Mouse (Mus musculus) heart, embryonic 11.5 days (tissue): ENCODE data around the gene Supt20. TPM values are rescaled to one million over a fixed set of nuclear protein-coding genes. Genes with fewer than 3 reads are reported as not detected.
"Not testable (repeated sequence)": the region's sequence is repeated elsewhere in the genome, so short reads cannot be mapped to it uniquely, and the experiment has no call there.

Experiments used
- ATAC-seq: fragments of 200-750 bp; cut with Nextera tagmentation; replicated peaks from 2 replicates; pipeline ENCODE4 v1.8.0; 2017; ENCODE audit warnings: moderate library complexity; ENCODE audit not compliant: insufficient number of reproducible peaks, low FRiP score, low TSS enrichment
- H3K27ac ChIP-seq: fragments of 300-500 bp; sonication (generic); 2 replicates; pipeline ENCODE4 v1.5.1; 2014; ENCODE audit warnings: mild to moderate bottlenecking, low read depth, low read length
- H3K27me3 ChIP-seq: fragments of 300-500 bp; sonication (generic); 2 replicates; pipeline ENCODE4 v1.6.1; 2014; ENCODE audit warnings: mild to moderate bottlenecking, low read length, mixed read lengths; ENCODE audit not compliant: control insufficient read depth, insufficient read depth
- H3K36me3 ChIP-seq: fragments of 300-500 bp; sonication (generic); 2 replicates; pipeline ENCODE4 v1.6.1; 2014; ENCODE audit warnings: mild to moderate bottlenecking, low read length, moderate library complexity, mixed read lengths; ENCODE audit not compliant: control insufficient read depth, insufficient read depth
- H3K4me1 ChIP-seq: fragments of 300-500 bp; sonication (generic); 2 replicates; pipeline ENCODE4 v1.6.1; 2014; ENCODE audit warnings: low read length; ENCODE audit not compliant: control insufficient read depth, insufficient read depth
- H3K4me2 ChIP-seq: fragments of 300-500 bp; sonication (generic); 2 replicates; pipeline ENCODE4 v1.6.1; 2014; ENCODE audit warnings: mild to moderate bottlenecking, moderate library complexity
- H3K4me3 ChIP-seq: fragments of 300-500 bp; sonication (generic); 2 replicates; pipeline ENCODE4 v1.5.1; 2014; ENCODE audit warnings: low read depth, low read length
- H3K9ac ChIP-seq: fragments of 300-500 bp; sonication (generic); 2 replicates; pipeline ENCODE4 v1.6.1; 2014; ENCODE audit warnings: mild to moderate bottlenecking, low read depth, low read length, moderate library complexity
- H3K9me3 ChIP-seq: fragments of 300-500 bp; sonication (generic); replicated peaks from 2 replicates; pipeline ENCODE4 v1.6.1; 2016; ENCODE audit warnings: low read length; ENCODE audit not compliant: control insufficient read depth
- WGBS: fragments of 180-500 bp; shearing (Covaris S2); extraction: QIAGEN DNeasy Blood & Tissue Kit; methylation state at CpG from one replicate; pipeline ENCODE4 v1.1.7; 2014; ENCODE audit not compliant: insufficient replicate concordance; 5-methylcytosine and 5-hydroxymethylcytosine counted together
- polyA plus RNA-seq: library from polyadenylated mRNA; unstranded; fragments of >200 nt; fragmentation: Nextera tagmentation; extraction: Ambion mirVana; gene quantifications from 2 replicates; pipeline ENCODE4 v1.2.1, GENCODE M21; 2014

The Supt20 gene
- polyA plus RNA-seq, 1 experiment from 2014 or later = 77.6 TPM

GRCm38 (mm10) chr3:54685202-54685601 lies 7.4 kb upstream of the Supt20 start:
- H3K36me3 ChIP-seq = no peaks in the 10 kb centered on the region
- no peak overlapping the region for H3K9ac ChIP-seq
- H3K4me3 ChIP-seq = no peak overlapping the region
- H3K27me3 ChIP-seq = no peaks in the 10 kb centered on the region
- no peak overlapping the region for H3K4me2 ChIP-seq
- H3K27ac ChIP-seq = no peak overlapping the region
- ATAC-seq = no peak
- WGBS = 86% methylated on average over 3 of the region's 3 CpGs
- H3K4me1 ChIP-seq = no peaks in the 10 kb centered on the region
- no peaks in the 10 kb centered on the region for H3K9me3 ChIP-seq

DNA sequence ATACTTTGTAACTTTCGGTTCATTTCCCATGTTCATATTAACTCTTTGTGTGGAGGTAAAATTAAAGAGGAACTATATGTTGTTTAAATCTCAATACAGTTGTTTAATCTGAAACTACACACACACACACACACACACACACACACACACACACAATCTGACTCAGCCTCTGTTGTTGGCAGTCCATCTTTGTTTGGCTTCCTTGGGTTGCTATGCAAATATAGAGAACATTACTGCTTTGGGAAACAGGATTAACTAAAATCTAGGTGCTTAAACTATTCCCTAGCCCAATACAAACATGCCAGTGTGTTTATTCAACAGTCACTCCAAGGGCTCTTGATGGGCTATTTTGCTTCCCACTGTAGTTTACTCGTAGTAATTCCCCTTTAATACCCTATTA lies 5.4 kb upstream of the Supt20 start:
- ATAC-seq = no peak
- no peak overlapping the region for H3K9ac ChIP-seq
- H3K27ac ChIP-seq = no peak overlapping the region
- no peak overlapping the region for H3K4me3 ChIP-seq
- H3K9me3 ChIP-seq = no peaks in the 10 kb centered on the region
- WGBS = 70% methylated on average over 2 of the region's 2 CpGs
- H3K4me1 ChIP-seq = no peaks in the 10 kb centered on the region; the same call in 1 of the 2 replicates
- H3K27me3 ChIP-seq = no peaks in the 10 kb centered on the region
- no peaks in the 10 kb centered on the region for H3K36me3 ChIP-seq
- H3K4me2 ChIP-seq = no peak overlapping the region

DNA sequence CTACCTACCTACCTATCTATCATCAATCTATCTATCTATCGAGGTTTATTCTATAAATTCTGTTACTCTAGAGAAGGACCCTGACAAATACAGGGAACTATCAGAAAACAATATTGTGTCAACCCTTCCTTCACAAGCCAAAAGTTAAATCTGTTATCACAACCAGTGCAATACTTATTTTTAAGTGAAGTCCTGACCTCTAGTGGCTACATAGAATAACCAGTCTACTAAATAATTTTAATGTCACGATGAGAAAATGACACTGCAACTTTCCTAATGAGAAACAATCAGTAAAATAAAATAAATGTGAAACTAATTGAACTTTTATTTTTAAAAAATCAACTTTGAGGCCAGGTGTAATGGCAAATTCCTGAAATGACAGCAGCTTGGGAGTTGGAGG lies 3.5 kb upstream of the Supt20 start:
- WGBS = 38% methylated on average over 2 of the region's 2 CpGs
- no peak for ATAC-seq

GRCm38 (mm10) chr3:54693056-54693415 lies 429 bp downstream of the Supt20 start:
- peak overlapping the region; percentile 89 for H3K27ac ChIP-seq
- peak overlapping the region; percentile 69 for H3K4me3 ChIP-seq
- H3K36me3 ChIP-seq = peaks cover 4% of the 10 kb centered on the region; the same call in 1 of the 2 replicates
- H3K9me3 ChIP-seq = no peaks in the 10 kb centered on the region
- peaks cover 5% of the 10 kb centered on the region for H3K4me1 ChIP-seq
- no peaks in the 10 kb centered on the region for H3K27me3 ChIP-seq
- peak overlapping the region; percentile 67 for H3K4me2 ChIP-seq
- peak overlapping the region; percentile 82 for H3K9ac ChIP-seq
- no peak for ATAC-seq
- WGBS = 0% methylated on average over 8 of the region's 8 CpGs

More for the DNA sequence above, 3.5 kb upstream of the Supt20 start:
- Histone ChIP-seq H3K9ac (no peak overlapping the region), H3K4me2 (no peak overlapping the region), H3K9me3 (no peaks in the 10 kb centered on the region), H3K4me3 (no peak overlapping the region), H3K27me3 (no peaks in the 10 kb centered on the region), H3K36me3 (no peaks in the 10 kb centered on the region), H3K27ac (no peak overlapping the region), H3K4me1 (no peaks in the 10 kb centered on the region; the same call in 1 of the 2 replicates)

GRCm38 (mm10) chr3:54699759-54700301 lies 7.2 kb downstream of the Supt20 start:
- no peaks in the 10 kb centered on the region for H3K4me1 ChIP-seq
- no peaks in the 10 kb centered on the region for H3K27me3 ChIP-seq
- H3K9ac ChIP-seq = no peak overlapping the region
- peaks cover 27% of the 10 kb centered on the region for H3K36me3 ChIP-seq
- no peak overlapping the region for H3K4me2 ChIP-seq
- H3K27ac ChIP-seq = no peak overlapping the region
- H3K4me3 ChIP-seq = no peak overlapping the region
- ATAC-seq = no peak
- 40% methylated on average over 5 of the region's 5 CpGs for WGBS
- H3K9me3 ChIP-seq = no peaks in the 10 kb centered on the region

DNA sequence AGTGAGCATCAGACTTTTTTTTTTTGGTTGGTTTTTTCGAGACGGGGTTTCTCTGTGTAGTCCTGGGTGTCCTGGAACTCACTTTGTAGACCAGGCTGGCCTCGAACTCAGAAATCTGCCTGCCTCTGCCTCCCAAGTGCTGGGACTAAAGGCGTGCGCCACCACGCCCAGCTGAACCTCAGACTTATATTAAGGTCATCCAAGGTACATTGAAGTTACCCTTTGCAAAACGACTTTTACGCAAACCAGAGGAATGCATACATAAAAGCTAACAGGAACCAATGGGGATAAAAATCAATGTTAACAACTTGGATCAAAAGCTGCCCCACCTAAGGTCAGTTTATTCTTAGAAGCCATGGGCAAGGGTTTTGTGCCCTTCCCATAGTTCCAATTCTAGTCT lies 11.5 kb downstream of the Supt20 start:
- H3K4me2 ChIP-seq, H3K4me1 ChIP-seq, H3K9ac ChIP-seq, H3K9me3 ChIP-seq, H3K27ac ChIP-seq, H3K27me3 ChIP-seq, ATAC-seq, H3K4me3 ChIP-seq: not testable (repeated sequence)
- 97% methylated on average over 8 of the region's 8 CpGs for WGBS
- H3K36me3 ChIP-seq = peaks cover 28% of the 10 kb centered on the region

- Histone ChIP-seq H3K9me3 (no peaks in the 10 kb centered on the region), H3K4me3 (no peak overlapping the region), H3K4me2 (no peak overlapping the region), H3K9ac (no peak overlapping the region), H3K36me3 (peaks cover 29% of the 10 kb centered on the region), H3K4me1 (no peaks in the 10 kb centered on the region), H3K27me3 (no peaks in the 10 kb centered on the region), H3K27ac (no peak overlapping the region)
- WGBS = 69% methylated on average over 9 of the region's 9 CpGs
- ATAC-seq = no peak
Measured at GRCm38 (mm10) chr3:54708972-54709371, 16.4 kb downstream of the Supt20 start.

- WGBS = 88% methylated on average over 6 of the region's 6 CpGs
- Histone ChIP-seq H3K4me1 (no peaks in the 10 kb centered on the region), H3K36me3 (peaks cover 36% of the 10 kb centered on the region)
Measured at GRCm38 (mm10) chr3:54714253-54714652, 21.6 kb downstream of the Supt20 start, which contains the start of gene Gm21958. TSS of gene Gm21958 (minus strand) at chr3:54714353.

GRCm38 (mm10) chr3:54715461-54715860 lies 22.9 kb downstream of the Supt20 start:
- ATAC-seq = no peak
- H3K36me3 ChIP-seq = peaks cover 30% of the 10 kb centered on the region

More at GRCm38 (mm10) chr3:54714253-54714652, 21.6 kb downstream of the Supt20 start, which contains the start of gene Gm21958:
- H3K4me2 ChIP-seq = no peak within 1 kb of the TSS
- H3K27me3 ChIP-seq = no peaks in the 10 kb centered on the region
- no peak within 1 kb of the TSS for H3K9ac ChIP-seq
- no peaks in the 10 kb centered on the region for H3K9me3 ChIP-seq
- H3K4me3 ChIP-seq = no peak within 1 kb of the TSS
- H3K27ac ChIP-seq = no peak within 1 kb of the TSS
- ATAC-seq = no peak

More at GRCm38 (mm10) chr3:54715461-54715860, 22.9 kb downstream of the Supt20 start:
- no peaks in the 10 kb centered on the region for H3K9me3 ChIP-seq
- no peaks in the 10 kb centered on the region for H3K4me1 ChIP-seq
- no peak overlapping the region for H3K4me2 ChIP-seq
- H3K27me3 ChIP-seq = no peaks in the 10 kb centered on the region
- 89% methylated on average over 6 of the region's 6 CpGs for WGBS
- H3K9ac ChIP-seq = no peak overlapping the region
- H3K4me3 ChIP-seq = no peak overlapping the region
- no peak overlapping the region for H3K27ac ChIP-seq
